Mouse (Mus musculus) stomach, postnatal 0 days (tissue): Measurements from ENCODE around the gene Traf3ip2.

Experiments
- CTCF ChIP-seq: IDR thresholded peaks from 2 replicates; pipeline ENCODE4 v1.5.1; 2016; ENCODE audit warnings: antibody characterized with exemption, low read depth, mild to moderate bottlenecking, moderate library complexity
- EP300 ChIP-seq: optimal IDR thresholded peaks from 2 replicates; pipeline ENCODE3; 2016; ENCODE audit warnings: antibody characterized with exemption

GRCm38 (mm10) chr10:39666027-39666426 lies 53.3 kb downstream of the Traf3ip2 start:
- TF ChIP-seq EP300, result no peak
- no peak for TF ChIP-seq CTCF
